Mouse (Mus musculus): ENCODE results near the gene Pvr. TPM values are rescaled to one million over a fixed set of nuclear protein-coding genes. Genes with fewer than 3 reads are reported as not detected.

Pvr gene
- polyA plus RNA-seq (2015; fragmentation: Nextera tagmentation; extraction: Ambion mirVana), result 33.7 and 52.4 TPM in 2 replicates

DNA sequence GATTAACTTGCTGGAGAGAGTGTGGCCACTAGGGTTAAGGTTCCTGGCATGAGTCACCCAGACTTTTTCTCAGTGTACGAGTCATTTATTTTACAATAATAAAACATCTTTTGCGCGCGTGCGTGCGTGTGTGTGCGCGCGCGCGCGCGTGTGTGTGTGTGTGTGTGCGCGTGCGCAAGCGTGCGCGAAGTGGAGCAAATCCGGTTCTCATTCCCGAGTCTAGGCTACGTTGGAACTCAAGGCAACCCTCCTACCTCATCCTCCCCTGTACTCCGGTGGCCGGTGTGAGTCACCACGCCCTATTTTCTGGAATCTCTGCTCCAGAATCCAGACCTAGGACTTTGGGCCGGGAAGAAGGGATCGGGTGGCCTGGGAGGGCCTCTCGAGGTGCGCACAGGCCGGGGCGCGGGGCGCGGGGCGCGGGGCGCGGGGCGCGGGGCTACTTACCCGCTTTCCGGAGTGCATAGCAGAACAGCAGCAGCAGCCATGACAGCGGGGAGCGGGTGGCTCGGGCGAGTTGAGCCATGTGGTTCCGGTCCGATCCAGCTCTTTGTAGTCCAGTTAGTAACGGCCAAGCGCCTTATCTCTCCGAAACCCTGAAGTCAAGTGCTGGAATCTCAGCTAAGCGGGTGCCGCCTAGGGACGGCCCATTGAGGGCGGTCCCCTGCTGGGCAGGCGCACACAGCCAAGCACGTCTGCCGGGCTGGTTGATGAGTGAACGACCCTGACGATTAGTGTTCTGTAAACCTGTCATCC is at the start of gene Pvr:
Gene Pvr, minus strand, starts transcription at position 655 of the 756 bp plus-strand sequence.
- DNase-seq (ENCODE audit: low spot score), result peak; percentile 81

DNA sequence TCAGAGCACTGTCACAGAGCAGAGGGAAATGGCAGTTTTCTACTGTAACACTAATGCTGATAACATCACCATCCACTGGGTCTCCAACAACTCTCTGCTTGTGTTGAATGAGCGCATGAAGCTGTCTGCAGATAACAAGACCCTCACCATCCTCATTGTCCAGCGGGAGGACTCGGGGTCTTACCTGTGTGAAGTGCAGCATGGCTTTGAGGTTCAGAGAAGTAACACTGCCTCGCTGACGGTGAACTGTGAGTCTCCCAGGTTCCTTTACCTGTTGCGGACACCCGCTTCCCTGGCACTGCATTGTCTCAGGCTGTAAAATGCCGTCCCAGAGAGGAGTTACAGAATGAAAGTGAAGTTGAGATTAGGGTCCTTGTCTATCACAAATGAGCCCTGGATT is 49.2 kb upstream of the Pvr start:
- no peak for DNase-seq (ENCODE audit: low spot score)

DNA sequence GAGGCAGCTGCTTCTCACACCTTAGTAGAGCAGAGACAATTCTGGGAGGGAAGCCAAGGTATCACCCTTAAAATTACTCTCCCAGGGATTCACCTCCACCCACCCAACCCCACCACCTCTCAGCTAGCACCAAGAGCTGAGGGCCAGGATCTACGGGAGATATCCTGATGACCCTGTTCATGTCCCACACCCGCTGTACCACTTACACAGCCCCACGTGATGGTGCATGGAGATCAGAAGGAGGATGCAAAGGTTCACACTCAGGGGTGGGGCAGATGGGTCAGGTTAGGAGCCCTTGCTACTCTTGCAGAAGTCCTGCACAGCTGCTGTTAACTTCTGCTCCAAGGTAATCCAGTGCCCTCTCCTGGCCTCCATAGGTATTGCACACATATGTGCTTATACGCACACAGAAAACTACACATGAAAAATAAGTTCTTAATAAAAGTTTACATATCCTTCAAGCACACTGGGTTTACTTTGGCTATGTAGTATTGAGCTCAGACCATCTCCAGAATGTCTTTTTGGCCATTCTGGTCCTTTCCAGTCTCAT is 48.7 kb upstream of the Pvr start:
- DNase-seq (ENCODE audit: low spot score), result no peak

DNA sequence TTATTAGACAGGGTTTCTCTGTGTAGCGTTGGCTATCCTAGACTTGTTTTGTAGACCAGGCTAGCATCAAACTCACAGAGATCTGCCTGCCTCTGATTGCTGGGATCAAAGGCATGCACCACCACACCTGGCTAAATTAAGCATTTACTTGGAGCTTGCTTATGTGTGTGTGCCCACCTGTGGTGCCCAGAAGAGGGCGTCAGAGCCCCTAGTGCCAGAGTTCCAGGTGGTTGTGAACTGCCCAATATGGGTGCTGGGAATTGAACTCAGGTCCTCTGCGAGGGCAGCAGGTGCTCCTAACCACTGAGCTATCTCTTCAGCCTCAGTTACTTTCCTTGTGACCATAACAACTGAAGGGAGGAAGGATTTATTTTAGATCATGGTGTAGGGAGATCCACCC is 48.1 kb upstream of the Pvr start:
- DNase-seq (ENCODE audit: low spot score), result no peak

DNA sequence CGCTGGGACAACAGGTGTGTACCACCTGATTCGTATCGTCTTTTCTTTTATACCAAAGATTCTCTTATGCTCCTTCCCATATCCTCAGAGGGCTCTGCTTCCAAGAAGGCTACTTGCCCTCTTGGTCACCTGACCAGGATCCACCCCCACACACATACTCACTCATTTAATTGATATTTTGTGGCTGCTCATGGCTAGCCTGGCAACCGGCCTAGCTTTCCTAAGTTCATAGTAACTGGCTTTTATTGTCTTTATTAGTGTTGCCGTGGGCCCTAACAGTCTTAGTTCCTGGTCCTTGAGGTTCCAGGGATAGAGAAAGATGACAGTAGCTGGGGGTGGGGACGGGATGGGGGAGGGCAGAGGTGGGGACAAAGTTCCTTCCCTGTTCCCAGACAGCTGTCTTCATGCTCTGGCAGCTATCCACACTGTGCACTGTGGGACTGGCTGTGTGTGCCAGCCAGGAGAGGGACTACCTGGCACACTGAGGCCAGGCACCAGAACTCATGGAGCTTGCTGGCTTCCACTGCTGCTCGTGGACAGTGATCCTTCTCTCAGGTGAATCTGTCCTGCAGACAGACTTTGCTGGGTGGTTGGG is 44.1 kb upstream of the Pvr start, which contains the start of gene Ceacam20:
Gene Ceacam20, plus strand, starts transcription at position 428 of the 595 bp plus-strand sequence.
- DNase-seq (ENCODE audit: low spot score), result no peak

DNA sequence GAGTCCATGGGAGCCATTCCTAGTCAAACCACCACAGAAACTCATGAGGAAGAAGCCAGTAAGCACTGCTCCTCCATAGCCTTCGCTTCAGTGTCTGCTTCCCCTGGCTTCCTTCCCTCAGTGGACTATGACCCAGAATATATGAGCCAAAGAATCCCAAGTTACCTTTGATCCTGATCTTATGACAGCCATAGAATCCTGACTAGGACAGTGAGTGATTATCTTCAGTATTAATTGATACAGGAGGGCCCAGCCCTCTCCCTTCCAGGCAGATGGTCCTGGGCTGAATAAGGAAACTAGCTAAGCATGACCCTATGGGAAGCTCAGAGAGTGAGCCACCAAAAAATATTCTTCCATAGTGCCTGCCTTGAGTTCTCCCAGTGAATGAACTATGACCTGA is 41.5 kb upstream of the Pvr start:
- no peak for DNase-seq (ENCODE audit: low spot score)

DNA sequence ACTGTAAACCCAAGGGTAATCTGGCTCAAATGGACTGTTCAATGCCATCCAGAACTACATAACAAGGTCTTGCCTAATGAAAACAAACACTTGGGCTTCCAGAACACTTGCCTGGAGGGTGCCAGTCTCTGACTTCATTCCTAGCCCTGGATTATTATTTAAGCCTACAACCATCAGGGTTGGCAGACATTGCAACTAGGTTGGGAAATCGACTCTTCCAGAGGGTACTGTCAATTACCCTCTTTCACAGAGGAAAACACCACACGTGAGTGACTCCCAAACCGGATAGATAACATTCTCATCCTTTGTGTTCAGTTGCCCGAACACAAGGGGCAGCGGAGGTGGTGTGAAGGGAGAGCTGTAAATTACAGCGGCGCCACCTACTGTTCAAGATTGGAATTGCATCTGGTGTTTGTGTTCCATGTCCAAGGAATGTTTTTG is 35.4 kb upstream of the Pvr start:
- DNase-seq (ENCODE audit: low spot score), result peak; percentile 89

DNA sequence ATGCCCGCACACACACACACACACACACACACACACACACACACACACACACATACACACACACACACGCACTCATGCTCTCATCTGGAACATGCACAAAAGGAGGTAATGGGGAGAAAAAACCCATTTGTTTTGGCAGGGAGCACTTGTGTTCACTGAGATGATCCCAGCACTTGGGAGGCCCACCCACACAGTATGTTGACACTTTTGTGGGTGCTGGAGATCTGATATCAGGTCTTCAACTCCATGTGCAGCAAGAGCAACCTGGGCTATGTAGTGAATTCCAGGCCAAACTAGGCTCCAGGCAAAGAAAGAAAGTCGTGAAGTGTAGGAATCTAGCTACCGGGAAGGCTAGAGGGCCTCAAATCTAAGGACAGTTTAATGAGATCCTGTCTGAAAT is 34.9 kb upstream of the Pvr start:
- peak; percentile 53 for DNase-seq (ENCODE audit: low spot score)

DNA sequence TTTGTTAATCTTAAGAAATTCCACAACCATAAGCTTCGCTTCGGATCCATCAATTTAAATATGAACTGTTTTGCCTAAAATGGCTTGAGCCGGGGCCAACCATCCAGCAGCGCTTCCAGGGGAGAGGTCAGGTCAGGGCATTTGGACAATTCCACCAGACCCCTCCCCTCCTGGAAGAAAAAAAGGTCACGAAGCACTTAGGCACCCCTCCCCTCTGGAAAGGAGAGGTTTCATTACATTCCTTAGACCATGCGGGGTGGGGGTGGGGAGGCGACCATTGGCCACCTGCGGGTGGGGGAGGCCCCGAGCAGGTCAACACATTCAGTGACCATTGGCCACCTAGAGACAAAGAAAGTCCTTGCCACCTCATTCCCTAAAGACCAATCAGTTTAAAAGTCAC is 32.1 kb upstream of the Pvr start:
- no peak for DNase-seq (ENCODE audit: low spot score)

DNA sequence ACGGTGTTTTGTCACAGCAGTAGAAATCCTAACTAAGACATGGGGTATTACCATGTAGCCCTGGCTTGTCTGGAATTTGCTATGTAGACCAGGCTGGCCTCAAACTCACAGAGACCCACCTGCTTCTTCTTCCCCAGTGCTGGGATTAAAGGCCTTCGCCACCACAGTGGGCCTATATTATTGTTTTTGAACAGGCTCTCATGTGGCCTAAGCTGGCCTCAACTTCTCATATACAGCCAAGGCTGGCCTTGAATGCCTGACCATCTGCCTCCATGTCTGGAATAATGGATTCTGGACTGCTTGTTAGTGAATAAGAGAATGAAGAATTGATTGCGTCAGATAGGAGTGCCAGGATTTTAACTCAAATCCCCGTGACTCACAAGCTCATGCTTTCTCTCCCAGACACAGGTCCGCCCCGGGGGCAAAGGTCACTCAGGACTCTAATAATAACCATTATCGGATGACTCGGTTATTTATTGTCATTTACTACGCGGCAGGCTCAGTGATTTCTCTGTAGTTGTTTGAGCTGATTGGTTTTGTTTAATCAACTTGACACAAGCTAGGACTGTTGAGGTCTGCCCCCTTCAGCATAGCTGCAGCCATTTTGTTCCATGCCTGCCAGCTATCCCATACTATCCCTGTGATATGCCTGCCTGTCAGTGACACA is 31.5 kb upstream of the Pvr start:
- no peak for DNase-seq (ENCODE audit: low spot score)

DNA sequence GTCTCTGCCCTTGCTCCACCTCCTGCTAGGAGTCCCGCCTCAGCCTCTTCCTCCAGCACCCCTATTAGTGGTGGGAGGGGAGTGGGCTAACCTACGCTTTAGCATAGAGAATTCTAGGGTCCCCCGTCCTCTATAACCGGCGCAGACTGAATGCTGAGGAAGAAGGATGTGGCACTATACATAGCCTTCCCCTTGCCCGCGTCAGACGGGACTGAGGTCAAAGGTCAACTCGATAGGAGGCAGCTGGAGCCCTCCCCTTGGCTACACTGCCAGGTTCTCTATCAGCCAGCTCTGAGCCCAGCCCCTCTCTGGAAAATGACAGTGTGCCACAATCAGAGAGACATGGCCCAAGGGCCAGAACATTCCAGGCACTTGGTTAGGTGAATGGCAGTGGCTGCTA is 29.6 kb upstream of the Pvr start, which contains the start of gene Igsf23:
Gene Igsf23, minus strand, starts transcription at position 168 of the 400 bp plus-strand sequence.
- DNase-seq (ENCODE audit: low spot score), result peak; percentile 51

DNA sequence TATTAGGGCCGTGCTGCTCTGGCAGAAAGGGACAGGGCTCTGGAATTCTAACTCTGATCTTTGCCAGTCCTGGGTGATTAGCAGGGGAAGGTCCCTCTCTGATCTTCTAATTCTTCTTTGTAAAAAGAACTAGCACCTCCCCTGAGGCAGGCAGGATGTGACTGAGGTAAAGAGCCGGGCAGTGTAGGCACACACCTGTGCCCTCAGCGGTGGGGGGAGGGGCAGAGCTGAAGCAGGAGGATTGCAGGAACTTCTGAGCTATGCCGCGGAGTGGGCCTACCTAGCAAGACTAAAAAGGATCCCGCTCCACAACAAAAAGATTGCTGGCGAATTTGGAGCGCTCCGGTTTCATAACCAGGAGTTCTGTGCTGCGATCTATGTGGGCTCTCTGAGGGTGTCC is 29.0 kb upstream of the Pvr start:
- DNase-seq (ENCODE audit: low spot score), result peak; percentile 88

DNA sequence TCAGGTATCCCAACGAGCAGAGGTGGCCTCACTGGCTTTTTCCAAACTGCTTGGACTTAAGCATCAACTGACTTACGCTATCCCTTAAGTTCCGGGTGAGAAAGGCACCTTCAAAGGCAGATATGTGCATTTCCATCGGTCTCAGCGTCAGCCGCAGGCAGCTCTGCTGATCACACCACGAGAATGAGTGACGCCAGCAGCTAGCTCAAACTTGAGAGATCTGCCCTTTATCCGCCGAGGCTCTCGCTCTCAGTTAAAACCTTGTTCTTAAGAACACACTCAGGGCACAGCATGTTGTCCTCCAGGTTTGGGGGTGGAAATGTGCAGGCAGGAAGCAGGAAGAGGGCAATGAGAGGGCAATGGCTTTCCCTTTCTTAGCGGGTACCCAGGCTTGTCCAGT is 28.0 kb upstream of the Pvr start:
- peak; percentile 30 for DNase-seq (ENCODE audit: low spot score)

DNA sequence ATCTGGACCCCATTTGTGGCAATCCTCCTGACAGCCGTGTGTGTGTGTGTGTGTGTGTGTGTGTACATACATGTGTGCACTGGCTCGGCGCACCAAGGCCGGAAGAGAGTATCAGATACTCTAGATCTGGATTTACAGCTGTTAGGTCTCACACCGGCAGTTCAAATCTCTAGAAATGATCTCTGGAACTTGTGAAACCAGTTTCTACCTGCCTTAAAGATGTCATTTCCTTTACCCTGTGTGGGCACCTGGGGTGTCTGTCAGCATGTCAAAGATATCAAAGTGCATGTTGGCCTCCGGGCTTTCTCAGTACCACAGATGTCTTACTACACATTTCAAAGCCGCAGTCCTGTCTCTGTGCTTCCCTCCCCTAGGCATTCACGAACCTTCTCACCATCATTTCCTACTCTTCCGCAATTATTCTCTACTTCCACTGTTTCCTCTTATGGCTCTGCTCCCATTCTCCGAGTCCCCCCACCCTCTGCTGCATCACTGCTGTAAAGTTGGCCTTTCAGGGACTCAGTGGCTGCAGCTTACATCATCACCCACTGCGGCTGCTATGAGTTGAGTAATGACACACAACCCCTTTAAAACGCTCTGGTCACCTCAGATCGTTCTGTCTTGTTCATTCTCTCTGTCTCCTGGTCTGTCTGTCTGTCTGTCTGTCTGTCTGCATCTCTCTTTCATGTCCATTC is 25.0 kb upstream of the Pvr start:
- peak; percentile 91 for DNase-seq (ENCODE audit: low spot score)

DNA sequence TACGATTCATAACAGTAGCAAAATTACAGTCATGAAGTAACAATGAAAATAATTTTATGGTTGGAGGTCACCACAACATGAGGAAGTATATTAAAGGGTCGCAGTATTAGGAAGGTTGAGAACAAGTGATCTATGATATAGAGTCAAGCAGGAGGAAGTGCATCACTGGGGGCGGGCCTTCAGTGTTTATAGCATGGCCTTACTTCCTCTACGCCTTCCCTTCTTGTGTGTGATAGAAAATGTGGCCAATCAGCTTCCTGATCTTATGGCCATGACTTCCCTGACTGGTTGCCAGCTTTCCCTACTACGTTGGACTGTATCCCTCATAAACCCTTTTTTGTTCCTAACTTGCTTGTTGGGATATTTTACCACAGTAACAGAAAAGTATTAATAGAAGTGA is 24.2 kb upstream of the Pvr start:
- DNase-seq (ENCODE audit: low spot score), result peak; percentile 37

DNA sequence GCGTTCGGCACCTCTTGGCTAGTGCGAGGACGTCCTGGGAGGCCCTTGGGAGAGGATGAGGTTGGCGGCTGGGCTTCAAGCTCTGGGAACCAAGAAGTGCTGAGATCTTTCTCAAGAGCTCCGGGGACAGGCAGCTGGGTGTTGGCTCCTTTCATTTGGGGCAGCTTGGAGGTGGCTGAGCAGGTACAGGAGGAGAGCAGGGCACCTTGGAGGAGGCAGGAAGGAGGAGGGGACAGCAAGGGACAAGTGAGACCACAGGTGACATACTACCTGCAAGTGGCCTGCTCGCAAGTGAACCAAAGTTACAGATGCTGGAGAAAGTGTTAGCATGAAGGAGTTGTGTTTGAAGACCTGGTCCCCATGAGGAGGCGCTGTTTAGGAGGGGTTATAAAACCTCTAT is 23.7 kb upstream of the Pvr start:
- no peak for DNase-seq (ENCODE audit: low spot score)

DNA sequence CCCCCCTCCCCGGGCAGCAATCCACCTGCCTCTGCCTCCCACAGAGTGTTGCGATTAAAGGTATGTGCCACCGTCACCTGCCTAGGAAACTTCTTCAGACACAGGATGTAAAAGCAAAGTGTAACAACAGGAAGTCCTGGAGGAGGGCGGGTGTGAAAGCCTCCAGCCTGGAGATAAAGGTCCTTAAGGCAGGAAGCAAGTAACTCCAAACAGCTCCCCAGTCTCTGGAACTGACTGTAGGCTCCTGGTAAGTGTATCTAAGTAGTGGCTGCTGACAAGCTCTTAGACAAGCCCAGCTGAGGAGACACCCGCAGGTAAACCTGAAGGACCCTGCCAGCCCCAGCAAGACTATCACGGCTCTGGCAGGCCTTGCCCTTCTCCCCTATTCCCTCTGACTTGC is 19.3 kb upstream of the Pvr start:
- peak; percentile 84 for DNase-seq (ENCODE audit: low spot score)

DNA sequence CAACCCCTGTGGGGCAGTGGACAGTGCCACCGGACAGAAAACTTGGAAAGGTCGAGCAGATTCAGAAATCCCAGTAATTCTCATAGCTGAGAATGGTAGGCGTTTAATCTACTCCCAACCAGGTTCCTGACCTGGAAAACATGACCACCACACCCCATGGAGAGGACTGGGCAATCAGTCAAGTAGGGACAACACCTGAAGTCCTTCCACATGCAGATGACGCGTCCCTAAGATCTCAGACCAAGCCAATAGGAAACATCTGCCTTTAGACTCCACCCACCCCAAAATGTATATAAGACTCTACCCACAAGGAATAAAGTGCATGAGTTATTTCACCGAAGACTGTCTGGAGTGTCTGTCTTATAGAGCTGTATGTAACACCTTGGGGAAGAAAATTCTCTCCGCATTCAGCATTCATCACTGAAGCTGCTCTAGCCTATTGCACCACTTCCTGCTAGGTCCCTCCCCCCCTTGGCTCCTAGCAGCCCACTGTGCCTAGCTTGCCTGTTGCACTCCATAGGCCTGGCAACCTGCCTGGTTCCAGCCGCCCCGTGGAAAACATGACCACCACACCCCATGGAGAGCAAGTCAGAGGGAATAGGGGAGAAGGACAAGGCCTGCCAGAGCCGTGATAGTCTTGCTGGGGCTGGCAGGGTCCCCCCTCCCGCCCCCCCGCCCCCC is 18.7 kb upstream of the Pvr start:
- peak; percentile 77 for DNase-seq (ENCODE audit: low spot score)

DNA sequence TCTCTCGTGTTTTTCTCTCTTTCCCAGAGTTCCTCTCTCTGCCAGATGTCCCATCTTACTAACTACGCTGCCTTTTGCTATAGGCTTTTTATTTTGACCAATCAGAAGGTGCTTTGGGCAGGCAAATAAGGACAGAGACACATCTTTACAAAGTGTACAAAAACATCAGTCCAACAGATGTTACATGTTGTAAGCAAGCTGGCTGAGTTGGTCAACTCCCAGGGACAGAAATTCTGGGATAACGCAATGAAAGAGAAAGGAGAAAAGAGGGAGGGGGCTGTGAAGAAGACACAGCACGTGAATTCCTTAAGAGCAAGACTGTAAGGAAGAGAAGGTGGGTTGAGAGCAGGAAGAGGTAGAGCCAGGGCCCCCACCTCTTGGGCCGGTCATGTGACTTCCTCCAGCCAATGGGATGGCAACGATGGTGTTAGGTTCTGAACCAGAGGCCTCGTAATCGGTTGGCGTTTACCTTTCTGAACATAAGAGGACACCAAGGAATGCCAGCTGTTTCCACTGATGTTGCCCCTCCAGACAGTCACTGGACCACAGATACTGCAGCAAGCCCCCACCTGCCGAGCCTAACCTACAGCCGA is 16.4 kb upstream of the Pvr start:
- DNase-seq (ENCODE audit: low spot score), result no peak

DNA sequence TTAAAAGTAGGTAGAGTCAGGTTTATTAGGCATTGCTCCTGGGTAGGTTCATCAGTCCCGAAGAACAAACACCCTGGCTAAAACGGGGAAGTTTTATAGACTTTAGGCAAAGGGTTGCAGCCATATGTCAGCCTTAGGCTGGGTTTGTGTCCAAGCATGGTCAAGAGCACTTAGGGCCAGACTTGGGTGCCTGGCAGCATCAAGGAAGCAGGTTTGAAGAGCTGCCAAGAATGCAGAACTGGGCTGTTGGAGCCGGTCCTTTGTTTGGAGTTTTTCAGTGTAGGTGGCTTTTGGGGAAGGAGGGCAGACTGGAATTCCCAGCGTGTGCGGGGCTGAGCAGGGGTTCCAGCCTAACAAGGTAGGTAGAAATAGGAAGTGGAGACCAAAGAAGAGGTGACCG is 15.0 kb upstream of the Pvr start:
- no peak for DNase-seq (ENCODE audit: low spot score)
